In genomic region chr11:67820221-67820620, GRCm38 (mm10) we compare ENCODE assay signal across 8 mouse cellular contexts. TPM values are rescaled to one million over a fixed set of nuclear protein-coding genes. Genes with fewer than 3 reads are reported as not detected.
DNase-seq lines count a peak whose midpoint lies in the region; ATAC-seq and TF ChIP-seq lines count a peak whose summit lies in the region.

No protein-coding gene starts in this region.

- no peak for TF ChIP-seq POLR2A in limb, embryonic 14.5 days (IDR thresholded peaks at IDR 0.05; ENCODE audit: borderline replicate concordance, extremely low read depth, insufficient read depth, insufficient read length)

- peak; percentile 3 for DNase-seq in CD4-positive, CD25-positive, alpha-beta regulatory T cell, adult 2 months (ENCODE audit: low read depth, low spot score)
- DNase-seq in left cerebral cortex, adult 18-20 months (ENCODE audit: low spot score in 2 of 2), result peak; percentile 44 to 47
- no peak for DNase-seq in left cerebral cortex, adult 8-10 months (ENCODE audit: low spot score in 2 of 2)
- DNase-seq in brain, adult 2 months (ENCODE audit: low read depth, low spot score), result peak; percentile 46
- peak; percentile 61 for DNase-seq in hindbrain, embryonic 14.5 days (ENCODE audit: low spot score)
- DNase-seq in limb, embryonic 14.5 days (ENCODE audit: low spot score), result peak; percentile 30
- peak; percentile 44 for DNase-seq in right cerebral cortex, postnatal 25 days

- no peaks in the 10 kb centered on the region for H3K9me3 ChIP-seq in hindbrain, embryonic 14.5 days (ENCODE audit: control insufficient read depth, low read length)
- no peaks in the 10 kb centered on the region for H3K9me3 ChIP-seq in limb, embryonic 14.5 days (ENCODE audit: control insufficient read depth, low read length)

- H3K27me3 ChIP-seq in hindbrain, embryonic 14.5 days (ENCODE audit: control insufficient read depth, insufficient read depth, low read length), result no peaks in the 10 kb centered on the region
- H3K27me3 ChIP-seq in limb, embryonic 14.5 days (ENCODE audit: control insufficient read depth, insufficient read depth, low read length), result no peaks in the 10 kb centered on the region

- no peak for ATAC-seq in CD4-positive, CD25-positive, alpha-beta regulatory T cell, adult 4 months
- no peak for ATAC-seq in hindbrain, embryonic 14.5 days (ENCODE audit: low FRiP score)
- no peak for ATAC-seq in limb, embryonic 14.5 days (ENCODE audit: low FRiP score, low read depth)

- H3K4me3 ChIP-seq in hindbrain, embryonic 14.5 days (replicated peaks; ENCODE audit: low read length), result no peak overlapping the region
- H3K4me3 ChIP-seq in limb, embryonic 14.5 days (replicated peaks; ENCODE audit: low read length), result no peak overlapping the region

- WGBS in hindbrain, embryonic 14.5 days, result 27% methylated on average over 4 of the region's 4 CpGs
- WGBS in limb, embryonic 14.5 days, result 8% methylated on average over 4 of the region's 4 CpGs

- no peak overlapping the region for H3K9ac ChIP-seq in hindbrain, embryonic 14.5 days
- H3K9ac ChIP-seq in limb, embryonic 14.5 days (ENCODE audit: low read depth, low read length, severe bottlenecking), result peak overlapping the region; percentile 34; the same call in 1 of the 2 replicates

- H3K4me2 ChIP-seq in hindbrain, embryonic 14.5 days (replicated peaks), result no peak overlapping the region
- no peak overlapping the region; the same call in 1 of the 2 replicates for H3K4me2 ChIP-seq in limb, embryonic 14.5 days (replicated peaks; ENCODE audit: low read depth, low read length, severe bottlenecking)

- H3K27ac ChIP-seq in hindbrain, embryonic 14.5 days, result no peak overlapping the region
- H3K27ac ChIP-seq in limb, embryonic 14.5 days (replicated peaks; ENCODE audit: low read depth, low read length), result no peak overlapping the region

- no peaks in the 10 kb centered on the region for H3K36me3 ChIP-seq in hindbrain, embryonic 14.5 days (replicated peaks; ENCODE audit: control insufficient read depth, insufficient read depth)
- no peaks in the 10 kb centered on the region for H3K36me3 ChIP-seq in limb, embryonic 14.5 days (ENCODE audit: control insufficient read depth, insufficient read depth, low read length)

- no peaks in the 10 kb centered on the region for H3K4me1 ChIP-seq in hindbrain, embryonic 14.5 days (replicated peaks; ENCODE audit: control insufficient read depth, insufficient read depth, low read length)
- peaks cover 3% of the 10 kb centered on the region; the same call in 1 of the 2 replicates for H3K4me1 ChIP-seq in limb, embryonic 14.5 days (ENCODE audit: control insufficient read depth, insufficient read depth, low read length)

RNA-seq across cellular contexts. Expression of gene Dhrs7c, which starts 22.2 kb away (rescaled TPM):
- polyA plus RNA-seq in CD4-positive, CD25-positive, alpha-beta regulatory T cell, adult 4 months (2017; shearing (Covaris generic)), result not detected
- total RNA-seq in left cerebral cortex, adult 18-20 months (2021), result not detected
- not detected for total RNA-seq in left cerebral cortex, adult 8-10 months (2022)
- polyA plus RNA-seq in hindbrain, embryonic 14.5 days (2014; fragmentation: Nextera tagmentation; extraction: Ambion mirVana), result not detected in 2 replicates
- 11.4 and 14.7 TPM in 2 replicates for polyA plus RNA-seq in limb, embryonic 14.5 days (2012; rRNA removed)
- 4.4 and 12.1 TPM in 2 replicates for polyA plus RNA-seq in limb, embryonic 14.5 days (2014; fragmentation: Nextera tagmentation; extraction: Ambion mirVana)

RNA-seq across cellular contexts. Expression of gene Gsg1l2, which starts 45.8 kb away (rescaled TPM):
- polyA plus RNA-seq in CD4-positive, CD25-positive, alpha-beta regulatory T cell, adult 4 months (2017; shearing (Covaris generic)), result not detected
- total RNA-seq in left cerebral cortex, adult 18-20 months (2021), result not detected
- not detected for total RNA-seq in left cerebral cortex, adult 8-10 months (2022)
- polyA plus RNA-seq in hindbrain, embryonic 14.5 days (2014; fragmentation: Nextera tagmentation; extraction: Ambion mirVana), result not detected in 2 replicates
- polyA plus RNA-seq in limb, embryonic 14.5 days (2012; rRNA removed), result not detected in 2 replicates
- not detected in 2 replicates for polyA plus RNA-seq in limb, embryonic 14.5 days (2014; fragmentation: Nextera tagmentation; extraction: Ambion mirVana)

RNA-seq across cellular contexts. Expression of gene Glp2r, which starts 49.3 kb away (rescaled TPM):
- polyA plus RNA-seq in CD4-positive, CD25-positive, alpha-beta regulatory T cell, adult 4 months (2017; shearing (Covaris generic)), result not detected
- 1 to 10 TPM; 2.0 to 2.1 TPM for total RNA-seq in left cerebral cortex, adult 18-20 months (2021)
- total RNA-seq in left cerebral cortex, adult 8-10 months (2022), result 1 to 10 TPM; 1.4 to 2.0 (median 1.8) TPM
- polyA plus RNA-seq in hindbrain, embryonic 14.5 days (2014; fragmentation: Nextera tagmentation; extraction: Ambion mirVana), result not detected in 2 replicates
- 0.03 TPM in 1 of 2 replicates, not detected in the other for polyA plus RNA-seq in limb, embryonic 14.5 days (2012; rRNA removed)
- 0.14 TPM in 1 of 2 replicates, not detected in the other for polyA plus RNA-seq in limb, embryonic 14.5 days (2014; fragmentation: Nextera tagmentation; extraction: Ambion mirVana)

Comparison
In these comparisons a context has a peak if more than half of its experiments do, and no peak if none do; other contexts are left out.
1. DNase-seq: peak in CD4-positive, CD25-positive, alpha-beta regulatory T cell, adult 2 months (single experiment), left cerebral cortex, adult 18-20 months (2 of 2), brain, adult 2 months (single experiment), hindbrain, embryonic 14.5 days (single experiment), limb, embryonic 14.5 days (single experiment) and right cerebral cortex, postnatal 25 days (single experiment); none in left cerebral cortex, adult 8-10 months (0 of 2).